Mouse (Mus musculus): ENCODE results near the gene Fads6. TPM values are rescaled to one million over a fixed set of nuclear protein-coding genes. Genes with fewer than 3 reads are reported as not detected.

The Fads6 gene
- total and polyA plus RNA-seq, 2 experiments from 2014 or later, result 0.34 to 2.9 TPM

- no peak overlapping the region for H3K9ac ChIP-seq (replicated peaks; ENCODE audit: low read depth, low read length)
- TF ChIP-seq CTCF (IDR thresholded peaks at IDR 0.05; ENCODE audit: low read depth) (no peak), EP300 (IDR thresholded peaks at IDR 0.05; ENCODE audit: low read depth) (no peak)
- peaks cover 6% of the 10 kb centered on the region; the same call in 1 of the 2 replicates for H3K36me3 ChIP-seq (replicated peaks; ENCODE audit: control insufficient read depth, insufficient read depth, low read length)
- ATAC-seq (ENCODE audit: insufficient read depth, low read depth) (no peak), DNase-seq (ENCODE audit: low spot score) (no peak)
- peaks cover 94% of the 10 kb centered on the region for H3K27me3 ChIP-seq (ENCODE audit: control insufficient read depth, insufficient read depth, low read length)
- no peak overlapping the region for H3K4me2 ChIP-seq (ENCODE audit: low read depth, low read length)
- no peak overlapping the region for H3K4me3 ChIP-seq (ENCODE audit: low read depth, low read length)
- H3K9me3 ChIP-seq (replicated peaks; ENCODE audit: control insufficient read depth, low read length), result no peaks in the 10 kb centered on the region
- no peak overlapping the region for H3K27ac ChIP-seq (ENCODE audit: low read depth)
- H3K4me1 ChIP-seq (ENCODE audit: control insufficient read depth, insufficient read depth), result peaks cover 13% of the 10 kb centered on the region; the same call in 1 of the 2 replicates
- 69% methylated on average over 7 of the region's 7 CpGs for WGBS
These were observed 33.2 kb downstream of the Fads6 start for GRCm38 (mm10) chr11:115264136-115264861.

DNA sequence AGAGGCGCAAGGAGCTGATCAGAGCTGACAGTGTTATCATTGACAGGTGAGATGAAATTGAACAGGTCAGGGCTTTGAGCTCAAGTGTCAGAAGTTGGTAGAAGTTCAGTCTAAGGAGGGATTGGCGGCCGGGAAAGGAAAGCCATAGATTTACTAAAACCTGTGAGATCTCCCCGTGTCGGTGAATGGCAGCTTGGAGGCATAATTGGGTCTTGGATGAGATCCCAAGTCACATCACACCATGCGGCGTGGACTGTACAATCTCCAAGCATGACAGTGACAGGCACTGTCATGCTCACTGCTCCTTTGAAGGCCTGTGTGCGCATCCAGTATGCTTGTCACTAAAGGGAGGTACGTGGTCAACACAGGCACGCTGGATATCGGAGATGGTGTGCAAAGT lies 34.5 kb downstream of the Fads6 start:
- WGBS, result 61% methylated on average over 11 of the region's 11 CpGs
- H3K4me2 ChIP-seq (ENCODE audit: low read depth, low read length), result no peak overlapping the region
- DNase-seq (ENCODE audit: low spot score) (no peak), ATAC-seq (ENCODE audit: insufficient read depth, low read depth) (no peak)
- H3K4me1 ChIP-seq (ENCODE audit: control insufficient read depth, insufficient read depth), result peaks cover 13% of the 10 kb centered on the region; the same call in 1 of the 2 replicates
- no peaks in the 10 kb centered on the region for H3K9me3 ChIP-seq (replicated peaks; ENCODE audit: control insufficient read depth, low read length)
- no peaks in the 10 kb centered on the region for H3K36me3 ChIP-seq (replicated peaks; ENCODE audit: control insufficient read depth, insufficient read depth, low read length)
- peaks cover 100% of the 10 kb centered on the region for H3K27me3 ChIP-seq (ENCODE audit: control insufficient read depth, insufficient read depth, low read length)
- no peak overlapping the region for H3K9ac ChIP-seq (replicated peaks; ENCODE audit: low read depth, low read length)
- H3K27ac ChIP-seq (ENCODE audit: low read depth), result no peak overlapping the region
- H3K4me3 ChIP-seq (ENCODE audit: low read depth, low read length), result no peak overlapping the region
- TF ChIP-seq CTCF (IDR thresholded peaks at IDR 0.05; ENCODE audit: low read depth) (no peak), EP300 (IDR thresholded peaks at IDR 0.05; ENCODE audit: low read depth) (no peak)

- H3K9ac ChIP-seq (replicated peaks; ENCODE audit: low read depth, low read length), result no peak overlapping the region
- H3K4me1 ChIP-seq (ENCODE audit: control insufficient read depth, insufficient read depth), result no peaks in the 10 kb centered on the region
- H3K36me3 ChIP-seq (replicated peaks; ENCODE audit: control insufficient read depth, insufficient read depth, low read length), result no peaks in the 10 kb centered on the region
- no peak overlapping the region for H3K4me2 ChIP-seq (ENCODE audit: low read depth, low read length)
- no peak overlapping the region for H3K4me3 ChIP-seq (ENCODE audit: low read depth, low read length)
- TF ChIP-seq CTCF (IDR thresholded peaks at IDR 0.05; ENCODE audit: low read depth) (no peak), EP300 (IDR thresholded peaks at IDR 0.05; ENCODE audit: low read depth) (no peak)
- no peak for DNase-seq (ENCODE audit: low spot score)
- H3K27me3 ChIP-seq (ENCODE audit: control insufficient read depth, insufficient read depth, low read length), result peaks cover 98% of the 10 kb centered on the region
- H3K27ac ChIP-seq (ENCODE audit: low read depth), result no peak overlapping the region
- WGBS, result 59% methylated on average over 4 of the region's 4 CpGs
- ATAC-seq (ENCODE audit: insufficient read depth, low read depth), result no peak
- no peaks in the 10 kb centered on the region for H3K9me3 ChIP-seq (replicated peaks; ENCODE audit: control insufficient read depth, low read length)
These were observed 38.3 kb downstream of the Fads6 start for GRCm38 (mm10) chr11:115259134-115259533.

DNA sequence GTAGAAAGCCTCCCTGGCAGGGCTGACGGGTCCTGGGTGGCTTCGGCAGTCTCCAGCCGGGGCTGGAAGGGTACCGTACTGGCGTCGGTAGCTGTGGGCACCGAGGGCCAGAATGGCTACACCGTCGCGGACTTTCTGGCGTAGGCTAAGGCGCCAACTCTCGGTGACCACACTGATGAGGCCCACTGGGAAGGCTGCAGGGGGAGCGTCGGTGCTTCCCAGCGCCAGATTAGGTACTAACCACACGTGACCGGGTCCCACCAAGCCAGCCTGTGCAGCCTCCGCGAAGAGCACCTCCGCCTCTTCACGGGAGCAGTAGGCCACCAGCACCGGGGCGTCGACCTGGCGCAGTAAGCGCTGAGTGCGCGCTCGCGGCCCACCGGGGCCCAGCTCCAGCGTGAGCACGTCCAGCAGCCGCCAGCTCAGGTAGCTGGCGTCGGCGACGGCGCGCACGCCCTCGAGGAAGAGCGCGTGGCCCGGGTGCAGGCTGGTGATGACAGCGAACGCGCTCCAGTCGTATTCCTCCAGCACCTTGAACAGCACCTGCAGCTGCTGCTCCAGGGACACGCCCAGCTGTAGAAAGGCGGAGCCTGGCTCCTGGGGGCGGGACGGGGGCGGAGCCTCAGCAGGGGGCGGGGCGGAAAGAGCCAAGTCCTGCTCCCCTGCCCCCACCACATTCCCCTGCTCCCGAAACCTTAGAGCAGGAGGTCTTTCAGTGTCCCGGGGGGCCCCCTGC lies 39.5 kb downstream of the Fads6 start:
- DNase-seq (ENCODE audit: low spot score) (no peak), ATAC-seq (ENCODE audit: insufficient read depth, low read depth) (no peak)
- no peaks in the 10 kb centered on the region for H3K4me1 ChIP-seq (ENCODE audit: control insufficient read depth, insufficient read depth)
- 17% methylated on average over 57 of the region's 59 CpGs for WGBS
- peak overlapping the region; percentile 7; the same call in 1 of the 2 replicates for H3K4me3 ChIP-seq (ENCODE audit: low read depth, low read length)
- TF ChIP-seq CTCF (IDR thresholded peaks at IDR 0.05; ENCODE audit: low read depth), result no peak
- no peak for TF ChIP-seq EP300 (IDR thresholded peaks at IDR 0.05; ENCODE audit: low read depth)
- H3K4me2 ChIP-seq (ENCODE audit: low read depth, low read length), result peak overlapping the region; percentile 7; the same call in 1 of the 2 replicates
- peaks cover 96% of the 10 kb centered on the region for H3K27me3 ChIP-seq (ENCODE audit: control insufficient read depth, insufficient read depth, low read length)
- no peaks in the 10 kb centered on the region for H3K36me3 ChIP-seq (replicated peaks; ENCODE audit: control insufficient read depth, insufficient read depth, low read length)
- no peaks in the 10 kb centered on the region for H3K9me3 ChIP-seq (replicated peaks; ENCODE audit: control insufficient read depth, low read length)
- no peak overlapping the region for H3K27ac ChIP-seq (ENCODE audit: low read depth)
- H3K9ac ChIP-seq (replicated peaks; ENCODE audit: low read depth, low read length), result no peak overlapping the region

DNA sequence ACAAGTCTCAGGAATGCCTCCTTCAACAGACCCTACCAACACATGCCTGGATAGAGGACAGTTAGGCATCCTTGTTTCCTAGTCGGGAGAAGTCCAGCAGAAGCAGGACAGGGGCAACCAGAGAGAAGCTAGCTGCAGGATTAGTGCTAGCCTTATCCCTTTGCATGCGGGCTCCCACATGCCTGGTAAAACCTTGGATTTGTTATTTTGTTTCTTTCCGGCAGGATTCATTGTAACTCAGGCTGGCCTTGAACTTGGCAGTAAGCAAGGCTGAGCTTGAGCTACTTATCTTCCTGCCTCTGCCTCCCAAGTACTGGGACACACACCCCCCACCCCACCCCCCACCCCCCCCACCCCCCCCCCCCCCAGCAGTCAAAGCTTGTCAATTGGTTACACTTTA lies 46.2 kb downstream of the Fads6 start:
- H3K9me3 ChIP-seq (replicated peaks; ENCODE audit: control insufficient read depth, low read length), result no peaks in the 10 kb centered on the region
- H3K9ac ChIP-seq (replicated peaks; ENCODE audit: low read depth, low read length), result no peak overlapping the region
- no peak overlapping the region for H3K4me3 ChIP-seq (ENCODE audit: low read depth, low read length)
- 48% methylated on average over 3 of the region's 3 CpGs for WGBS
- H3K27me3 ChIP-seq (ENCODE audit: control insufficient read depth, insufficient read depth, low read length), result peaks cover 91% of the 10 kb centered on the region
- H3K4me1 ChIP-seq (ENCODE audit: control insufficient read depth, insufficient read depth), result 0 out of 2 replicates have a peak, but pooled peaks cover 8% of the 10 kb centered on the region
- no peak overlapping the region for H3K4me2 ChIP-seq (ENCODE audit: low read depth, low read length)
- DNase-seq (ENCODE audit: low spot score) (no peak), ATAC-seq (ENCODE audit: insufficient read depth, low read depth) (no peak)
- TF ChIP-seq CTCF (IDR thresholded peaks at IDR 0.05; ENCODE audit: low read depth), result no peak
- TF ChIP-seq EP300 (IDR thresholded peaks at IDR 0.05; ENCODE audit: low read depth), result no peak
- H3K27ac ChIP-seq (ENCODE audit: low read depth), result no peak overlapping the region
- no peaks in the 10 kb centered on the region for H3K36me3 ChIP-seq (replicated peaks; ENCODE audit: control insufficient read depth, insufficient read depth, low read length)

Data from heart, postnatal 0 days (tissue).